Mouse (Mus musculus) sigmoid colon, adult 10 weeks (tissue): ENCODE measurements around the gene BC117090. TPM values are rescaled to one million over a fixed set of nuclear protein-coding genes. Genes with fewer than 3 reads are reported as not detected.

Experiments used
- polyA plus RNA-seq: library from polyadenylated mRNA; stranded (reverse); fragments of 350-450 nt; fragmentation: Illumina TruSeq; extraction: RNeasy Lipid Tissue Mini Kit (QIAGEN cat#74804); gene quantifications from one replicate; pipeline ENCODE4 v1.2.3, GENCODE M21; 2014; ENCODE audit warnings: low read depth, low replicate concordance

Gene BC117090
- polyA plus RNA-seq: not detected

DNA sequence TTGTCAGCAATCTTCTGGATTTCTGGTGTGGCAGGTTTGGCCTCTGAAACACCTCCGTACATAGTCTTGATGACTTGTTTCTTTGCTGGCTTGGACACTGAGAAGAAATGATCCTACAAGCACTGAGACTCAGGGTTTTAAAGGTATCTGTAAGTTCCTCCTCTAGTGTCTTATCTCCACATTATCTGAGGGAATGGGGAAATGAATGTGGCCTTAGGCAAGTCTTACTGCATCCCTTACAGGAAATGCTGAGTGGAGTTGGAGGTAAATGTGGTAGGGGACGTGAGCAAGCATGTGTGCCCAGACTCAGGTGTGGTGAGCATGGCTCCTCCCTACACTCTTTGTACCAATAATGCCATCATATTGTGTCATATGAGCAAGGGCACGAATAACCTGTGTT lies at the start of gene BC117090:
TSS of gene BC117090 (minus strand) at position 101 of the 400 bp plus-strand sequence.

GRCm38 (mm10) chr16:36367648-36368047 lies 33.5 kb upstream of the BC117090 start, which contains the start of gene BC100530:
TSS of gene BC100530 (minus strand) at chr16:36367748.

DNA sequence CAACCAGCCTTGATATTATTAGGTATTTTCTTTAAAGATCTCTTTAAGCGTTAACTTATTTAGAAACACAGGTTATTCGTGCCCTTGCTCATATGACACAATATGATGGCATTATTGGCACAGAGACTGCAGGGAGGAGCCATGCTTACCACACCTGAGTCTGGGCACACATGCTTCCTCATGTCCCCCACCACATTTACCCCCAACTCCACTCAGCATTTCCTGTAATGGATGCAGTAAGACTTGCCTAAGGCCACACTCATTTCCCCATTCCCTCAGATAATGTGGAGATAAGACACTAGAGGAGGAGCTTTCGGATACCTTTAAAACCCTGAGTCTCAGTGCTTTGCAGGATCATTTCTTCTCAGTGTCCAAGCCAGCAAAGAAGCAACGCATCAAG lies 57.3 kb downstream of the BC117090 start, which contains the start of gene Stfa1:
TSS of gene Stfa1 (plus strand) at position 156 of the 400 bp plus-strand sequence.

Other genes with a start within 250 kb of the BC117090 start
- 7.3 TPM for gene Csta1, start 203.1 kb downstream of the BC117090 start, polyA plus RNA-seq
- gene Stfa2l1, start 177.5 kb downstream of the BC117090 start, polyA plus RNA-seq: not detected
- gene Gm5483, start 150.1 kb downstream of the BC117090 start, polyA plus RNA-seq: not detected
- gene Gm5416, start 123.9 kb downstream of the BC117090 start, polyA plus RNA-seq: not detected
- gene 2010005H15Rik, start 112.9 kb downstream of the BC117090 start, polyA plus RNA-seq: 8.7 TPM
- not detected for gene Stfa1, start 57.4 kb downstream of the BC117090 start, polyA plus RNA-seq
- not detected for gene BC100530, start 33.4 kb upstream of the BC117090 start, polyA plus RNA-seq
- not detected for gene Stfa2, start 74.1 kb upstream of the BC117090 start, polyA plus RNA-seq
- gene Stfa3, start 121.1 kb upstream of the BC117090 start, polyA plus RNA-seq: not detected
- gene Casr, start 227.8 kb upstream of the BC117090 start, polyA plus RNA-seq: not detected